Mouse (Mus musculus): ENCODE measurements around the gene Psmg1.

Psmg1 gene

DNA sequence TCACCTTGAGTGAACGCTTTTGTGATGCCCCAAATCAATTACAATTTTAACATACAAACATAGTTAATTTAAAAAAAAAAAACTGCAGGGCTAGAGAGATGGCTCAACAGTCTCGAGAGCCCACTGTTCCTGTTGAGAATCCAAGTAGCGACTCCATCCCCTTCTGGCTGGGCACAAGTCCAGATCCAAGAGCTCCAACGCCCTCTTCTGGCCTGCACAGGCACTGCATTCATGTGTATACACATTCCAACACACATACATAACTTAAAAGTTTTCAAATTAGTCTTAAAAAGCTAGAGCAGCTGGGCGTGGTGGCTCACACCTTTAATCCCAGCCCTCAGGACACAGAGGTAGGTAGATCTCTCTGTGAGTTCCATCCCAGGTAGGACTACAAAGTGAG lies 34.1 kb downstream of the Psmg1 start:
- DNase-seq: no peak

DNA sequence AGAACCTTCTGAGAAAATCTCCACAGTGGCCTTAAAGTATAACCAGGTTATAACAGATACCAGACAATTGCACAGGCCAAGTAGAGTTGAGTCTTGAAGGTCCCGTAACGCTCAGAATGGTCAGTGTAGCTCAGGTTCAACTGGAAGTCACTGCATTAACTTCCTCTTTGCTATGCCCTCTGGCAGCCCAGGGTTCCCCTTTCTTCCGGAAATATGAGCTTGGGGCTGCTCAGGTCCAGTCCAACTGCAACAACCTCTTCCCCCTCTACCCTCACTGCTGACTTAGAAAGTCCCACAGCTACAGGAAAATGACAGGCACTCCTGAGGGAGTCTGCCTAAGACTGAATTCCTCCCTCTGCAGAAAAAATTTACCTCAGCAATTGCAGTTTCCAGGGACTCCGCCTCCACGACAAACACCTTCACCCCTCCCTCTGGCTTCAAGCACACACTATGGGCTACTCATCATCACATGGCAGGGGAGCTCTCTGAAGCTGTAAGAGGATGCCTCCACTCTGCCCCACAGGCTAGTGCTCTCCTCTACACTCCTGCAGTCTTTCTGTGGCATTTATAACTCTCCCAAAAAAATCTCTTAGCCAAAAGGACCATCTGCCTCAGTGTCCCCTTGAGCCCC lies 34.9 kb downstream of the Psmg1 start:
- no peak for DNase-seq

DNA sequence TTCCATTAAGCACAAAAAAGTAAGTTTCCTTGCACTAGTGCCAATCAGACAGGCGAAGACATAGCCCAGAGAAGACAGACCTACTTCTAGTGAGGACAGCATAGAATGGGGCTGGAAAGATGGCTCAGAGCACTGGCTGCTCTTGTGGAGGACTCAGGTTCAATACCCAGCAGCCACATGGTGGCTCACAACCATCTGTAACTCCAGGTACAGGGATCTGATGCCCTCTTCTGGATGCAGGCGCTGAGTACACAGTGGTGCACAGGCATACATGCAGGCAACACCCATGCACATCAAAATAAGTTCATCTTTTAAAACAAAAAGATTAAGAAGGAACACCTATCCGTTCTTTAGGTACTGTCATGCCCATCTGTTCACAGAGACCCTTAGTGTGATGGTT lies 36.4 kb downstream of the Psmg1 start:
- no peak for DNase-seq

DNA sequence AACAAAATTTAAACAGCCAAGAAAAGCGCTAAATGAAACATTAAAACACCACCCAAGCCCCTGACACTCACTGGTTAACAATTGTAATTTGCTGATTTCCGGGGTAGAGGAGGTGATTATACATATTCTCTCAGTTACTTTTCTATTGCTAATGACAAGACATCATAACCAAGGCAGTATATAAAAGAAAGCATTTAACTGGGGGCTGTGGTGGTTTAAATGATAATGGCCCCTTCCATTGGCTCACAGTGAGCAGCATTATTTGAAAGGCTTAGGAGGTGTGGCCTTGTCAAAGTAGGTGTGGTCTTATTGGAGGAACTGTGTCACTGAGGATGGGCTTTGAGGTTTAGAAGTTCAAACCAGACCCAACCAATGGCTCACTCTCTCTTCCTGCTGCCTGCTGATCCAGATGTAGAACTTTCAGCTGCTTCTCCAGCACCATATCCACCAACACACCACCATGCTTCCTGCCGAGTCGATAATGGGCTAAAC lies 37.6 kb downstream of the Psmg1 start:
- no peak for DNase-seq

DNA sequence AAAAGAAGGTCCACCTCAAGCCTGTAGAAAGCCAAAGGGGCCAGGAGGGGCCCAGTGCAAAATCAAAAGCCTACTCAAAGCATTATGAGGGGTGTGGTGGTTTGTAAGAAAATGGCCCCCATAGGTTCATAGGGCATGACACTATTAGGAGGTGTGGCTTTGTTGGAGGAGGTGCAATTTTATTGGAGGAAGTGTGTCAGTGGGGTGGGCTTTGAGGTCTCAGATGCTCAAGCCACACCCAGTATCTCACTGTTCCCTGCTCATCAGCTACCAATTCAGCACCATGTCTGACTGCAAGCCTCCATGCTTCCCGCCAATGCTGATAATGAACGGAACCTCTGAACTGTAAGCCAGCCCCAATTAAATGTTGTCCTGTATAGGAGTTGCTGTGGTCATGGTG lies 39.3 kb downstream of the Psmg1 start:
- no peak for DNase-seq

DNA sequence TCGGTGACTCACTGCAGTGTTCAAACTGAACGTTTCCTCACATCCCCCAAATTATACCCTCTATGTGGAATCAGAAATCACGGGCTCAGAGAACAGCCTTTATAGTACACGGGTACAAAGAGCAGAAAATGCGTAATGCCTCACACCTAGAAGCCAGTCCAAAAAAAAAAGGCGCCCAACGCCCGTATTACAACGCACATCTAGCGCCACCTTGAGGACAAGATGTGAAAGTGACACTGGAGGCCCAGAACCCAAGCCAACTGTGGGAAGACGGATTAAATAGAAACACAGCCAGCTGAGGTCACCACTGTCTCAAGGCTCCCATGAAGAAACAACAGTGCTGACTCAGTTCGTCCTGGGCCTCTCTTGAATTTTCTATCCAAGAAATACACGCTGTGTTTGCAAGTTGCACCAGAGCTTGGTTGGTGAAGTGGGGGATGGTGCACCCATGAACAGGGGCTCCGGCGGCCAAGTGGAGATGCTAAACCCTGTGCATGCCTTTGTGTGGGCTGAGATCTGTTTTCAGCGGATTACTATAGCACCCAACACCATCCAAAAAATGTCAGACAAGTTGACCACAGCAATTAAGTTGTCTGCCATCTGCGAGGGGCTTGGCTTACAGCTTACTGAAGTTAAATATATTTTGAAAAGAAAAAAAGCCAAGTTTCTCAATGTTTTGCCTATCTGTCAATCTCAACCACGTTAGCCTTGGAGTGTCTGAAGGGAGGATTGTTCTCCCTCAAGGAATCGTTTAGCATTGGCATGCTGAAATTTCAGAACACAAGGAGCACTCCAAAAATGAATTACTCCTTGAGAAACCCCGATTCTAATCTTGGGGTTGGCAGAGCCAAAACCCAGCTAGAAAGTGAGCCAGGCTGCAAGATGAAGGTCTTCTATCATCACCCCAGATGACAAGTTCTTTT lies 45.1 kb downstream of the Psmg1 start:
- peak; percentile 72 for DNase-seq

DNA sequence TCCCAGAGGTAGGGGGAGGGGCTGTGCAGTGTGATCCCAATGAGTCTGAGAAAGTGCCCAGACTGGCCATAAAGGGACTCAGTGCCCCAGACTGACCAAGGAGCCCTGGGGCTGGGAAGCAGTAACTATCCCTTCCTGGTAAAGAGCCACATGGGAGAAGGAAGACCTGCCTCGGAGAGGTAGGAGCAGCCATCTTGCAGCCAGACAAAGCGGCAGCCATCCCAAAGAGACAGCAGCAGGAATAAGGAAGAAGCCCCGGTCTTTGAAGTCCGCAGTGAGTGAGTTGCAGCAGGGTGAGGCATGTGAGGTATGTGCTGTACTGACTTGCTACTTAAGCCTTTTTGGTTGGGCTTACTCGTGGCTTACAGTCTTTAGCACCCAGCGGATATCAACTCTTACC lies 47.6 kb downstream of the Psmg1 start:
- no peak for DNase-seq

DNA sequence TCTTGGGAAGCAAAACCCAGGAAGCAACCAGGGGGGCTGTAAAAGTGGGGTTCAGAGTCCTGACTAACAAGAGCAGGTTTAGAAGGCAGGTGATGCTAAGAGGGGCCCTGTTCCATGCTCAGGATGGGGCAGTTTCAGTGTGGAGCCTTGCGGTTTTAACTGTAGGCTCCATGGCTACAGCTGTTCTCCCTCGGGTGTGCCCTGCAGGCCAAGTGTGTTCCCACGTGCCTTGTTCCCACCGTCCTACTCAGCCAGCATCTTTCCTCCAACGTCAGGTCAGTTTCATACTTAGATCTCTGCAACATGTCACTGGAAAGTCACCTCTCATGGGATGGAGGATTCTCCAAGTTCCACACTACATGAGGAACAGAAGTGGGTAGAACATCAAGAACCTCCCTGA lies 49.2 kb downstream of the Psmg1 start:
- no peak for DNase-seq

DNA sequence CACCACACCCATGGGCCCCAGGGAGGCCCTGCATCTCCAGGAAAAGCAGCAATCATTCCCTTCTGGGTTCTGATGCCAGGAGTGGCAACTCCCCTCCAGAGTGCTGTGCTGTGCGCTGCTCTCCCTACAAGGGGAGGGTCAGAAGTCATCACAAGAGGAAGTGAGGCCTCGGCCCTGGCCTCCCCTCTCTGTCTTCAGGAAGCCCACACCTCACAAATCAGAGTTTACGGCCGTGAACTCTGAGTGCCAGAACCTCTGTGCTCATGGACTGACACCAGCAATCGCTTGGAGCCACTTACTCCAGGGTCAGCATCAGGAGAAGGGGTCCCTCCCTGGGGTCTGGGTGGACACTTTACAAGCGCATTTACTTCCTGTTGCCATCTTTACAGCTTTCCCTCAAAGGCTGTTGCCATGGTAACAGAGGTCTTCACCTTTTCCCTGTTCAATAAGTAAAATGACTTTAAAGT lies 55.2 kb downstream of the Psmg1 start:
- no peak for DNase-seq

DNA sequence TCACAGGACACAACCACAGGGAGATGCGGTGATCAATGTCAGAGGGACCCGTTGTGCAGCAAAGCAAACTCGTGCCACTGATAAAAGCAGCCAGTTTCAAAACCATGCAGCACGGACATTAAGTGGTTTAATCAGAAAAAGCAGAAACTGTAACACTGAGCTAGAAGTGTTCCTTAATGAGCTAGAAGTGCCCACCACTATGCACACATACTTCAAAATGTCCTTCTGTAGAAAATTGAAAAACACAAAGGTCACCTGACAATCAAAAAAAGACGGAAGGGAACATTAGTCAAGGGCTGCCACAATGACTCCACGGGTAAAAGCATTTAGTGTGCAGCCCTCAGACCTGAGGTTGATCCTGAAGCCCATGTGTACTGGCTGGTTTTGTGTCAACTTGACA lies 57.9 kb downstream of the Psmg1 start:
- no peak for DNase-seq

DNA sequence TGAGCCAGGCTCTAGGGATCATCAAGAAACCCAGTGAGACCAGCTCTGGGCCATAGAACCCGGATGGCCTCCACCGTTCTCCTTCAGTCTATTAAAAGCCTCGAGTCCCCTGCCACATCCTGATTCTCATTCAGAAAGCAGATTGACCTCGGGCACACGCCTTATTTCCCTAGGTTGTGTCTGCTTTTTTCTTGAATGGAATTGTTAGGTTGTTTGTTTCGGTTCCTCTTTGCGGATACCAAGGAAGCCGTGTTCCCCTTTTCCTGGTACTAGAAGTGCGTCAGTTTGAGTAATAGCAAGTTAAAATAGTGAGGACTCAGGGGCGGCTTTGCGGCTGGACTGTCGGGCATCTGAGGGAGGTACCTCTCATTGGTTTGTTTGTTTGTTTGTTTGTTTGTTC lies 59.3 kb downstream of the Psmg1 start:
- DNase-seq: no peak
